Mouse (Mus musculus) midbrain, embryonic 16.5 days (tissue): ENCODE measurements at regions not wholly inside any gene's neighbourhood (a gene's known extent, or its start where the extent isn't known, plus 50 kb on each side); places are given as distances from the start of the nearest gene placed in this dataset.

Experiments
- ATAC-seq: fragments of 200-750 bp; cut with Nextera tagmentation; 2 replicates; pipeline ENCODE4 v1.8.0; 2017; ENCODE audit warnings: moderate TSS enrichment
- H3K27ac ChIP-seq: fragments of 300-500 bp; sonication (generic); 2 replicates; pipeline ENCODE4 v1.5.1; 2014; ENCODE audit warnings: mild to moderate bottlenecking, low read length, mixed read lengths
- H3K27me3 ChIP-seq: fragments of 300-500 bp; sonication (generic); 2 replicates; pipeline ENCODE4 v1.6.1; 2014; ENCODE audit warnings: low read depth, low read length, mixed read lengths; ENCODE audit not compliant: control insufficient read depth, insufficient read depth
- H3K36me3 ChIP-seq: fragments of 300-500 bp; sonication (generic); 2 replicates; pipeline ENCODE4 v1.6.1; 2014; ENCODE audit warnings: mild to moderate bottlenecking, low read length, moderate library complexity, mixed read lengths; ENCODE audit not compliant: control insufficient read depth, insufficient read depth
- H3K4me1 ChIP-seq: fragments of 300-500 bp; sonication (generic); 2 replicates; pipeline ENCODE4 v1.6.1; 2014; ENCODE audit warnings: mild to moderate bottlenecking, low read length, mixed read lengths; ENCODE audit not compliant: control insufficient read depth, insufficient read depth
- H3K4me2 ChIP-seq: fragments of 300-500 bp; sonication (generic); 2 replicates; pipeline ENCODE4 v1.6.1; 2014; ENCODE audit warnings: mild to moderate bottlenecking, low read length, mixed read lengths
- H3K4me3 ChIP-seq: fragments of 300-500 bp; sonication (generic); 2 replicates; pipeline ENCODE4 v1.5.1; 2014; ENCODE audit warnings: low read depth, mild to moderate bottlenecking, low read length, moderate library complexity, mixed read lengths
- H3K9ac ChIP-seq: fragments of 300-500 bp; sonication (generic); 2 replicates; pipeline ENCODE4 v1.6.1; 2014; ENCODE audit warnings: low read depth, low read length, mixed read lengths
- H3K9me3 ChIP-seq: fragments of 300-500 bp; sonication (generic); replicated peaks from 2 replicates; pipeline ENCODE4 v1.6.1; 2014; ENCODE audit warnings: mild to moderate bottlenecking, low read length, mixed read lengths; ENCODE audit not compliant: control insufficient read depth, poor library complexity, severe bottlenecking
- WGBS: fragments of 180-500 bp; shearing (Covaris S2); extraction: QIAGEN DNeasy Blood & Tissue Kit; methylation state at CpG from one replicate; pipeline ENCODE4 v1.1.7; 2014; 5-methylcytosine and 5-hydroxymethylcytosine counted together

DNA sequence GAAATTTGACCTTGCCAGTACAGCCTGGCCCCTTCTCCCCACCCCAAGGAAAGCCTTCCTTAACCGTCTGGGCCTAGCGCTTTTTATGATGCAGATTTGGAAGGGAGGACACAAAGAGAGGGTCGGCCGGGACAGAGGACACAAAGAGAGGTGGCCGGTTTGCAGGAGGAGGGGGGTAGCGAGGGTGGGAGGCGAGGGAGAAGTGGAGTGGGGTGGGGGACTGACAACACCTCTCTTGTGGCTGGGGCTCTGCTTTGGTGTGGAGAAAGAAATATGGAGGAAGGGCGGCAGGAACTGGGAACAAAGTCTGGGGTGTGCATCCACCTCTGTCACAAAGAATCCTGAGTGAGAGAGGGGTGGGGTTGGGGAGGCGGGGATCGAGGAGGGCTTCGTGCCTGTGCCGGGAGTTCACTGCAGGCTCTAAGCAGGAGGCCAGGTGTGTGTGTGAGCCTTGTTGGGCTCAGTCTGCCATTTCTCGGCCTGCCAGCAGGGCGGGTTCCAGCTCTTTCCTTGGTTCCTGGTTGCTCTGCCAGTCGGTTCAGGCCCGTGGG is 330.4 kb upstream of the Dio3 start:
- H3K4me1 ChIP-seq = peaks cover 5% of the 10 kb centered on the region; the same call in 1 of the 2 replicates
- no peak overlapping the region for H3K4me3 ChIP-seq
- no peaks in the 10 kb centered on the region for H3K9me3 ChIP-seq
- ATAC-seq = peak; percentile 83
- H3K27ac ChIP-seq = no peak overlapping the region
- H3K27me3 ChIP-seq = no peaks in the 10 kb centered on the region
- H3K9ac ChIP-seq = no peak overlapping the region
- H3K4me2 ChIP-seq = no peak overlapping the region
- 5% methylated on average over 15 of the region's 16 CpGs for WGBS
- no peaks in the 10 kb centered on the region for H3K36me3 ChIP-seq

DNA sequence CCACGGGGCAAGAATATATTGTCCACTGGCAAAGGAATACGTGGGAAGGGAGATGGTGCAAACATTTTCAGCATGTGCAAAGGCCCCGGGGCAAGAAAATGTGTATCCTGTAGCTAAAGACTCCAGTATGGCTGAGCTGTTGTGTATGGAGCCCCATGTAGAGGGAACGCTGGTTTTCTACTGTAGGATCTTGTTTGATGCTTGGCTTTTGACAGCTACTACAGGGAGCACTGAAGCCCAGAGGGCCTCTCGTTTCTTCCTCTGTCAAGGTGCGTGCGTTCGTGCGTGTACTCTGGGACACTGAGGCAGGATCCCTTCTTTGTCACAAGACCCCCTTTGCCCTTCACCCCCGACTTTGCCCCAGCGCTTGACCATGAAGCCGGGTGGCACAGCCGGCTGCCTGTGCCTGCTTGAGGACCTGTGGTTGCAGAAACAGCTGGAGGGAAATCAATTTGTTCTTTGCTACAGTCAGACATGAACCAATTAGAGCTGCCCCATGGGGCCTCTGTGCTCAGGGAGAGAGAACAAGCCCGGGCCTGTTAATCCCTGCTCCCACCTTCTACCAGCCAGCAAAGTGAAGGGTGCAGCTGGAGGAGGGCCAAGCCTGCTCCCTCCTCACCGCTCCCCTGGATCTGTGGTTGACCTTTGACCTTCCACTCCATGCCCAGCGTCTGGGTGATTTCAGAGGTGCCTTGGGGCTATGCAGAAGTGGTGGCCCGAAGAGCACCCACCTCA is 329.5 kb upstream of the Dio3 start:
- no peak overlapping the region for H3K27ac ChIP-seq
- WGBS = 42% methylated on average over 17 of the region's 17 CpGs
- H3K9ac ChIP-seq = no peak overlapping the region
- H3K9me3 ChIP-seq = no peaks in the 10 kb centered on the region
- ATAC-seq = no peak
- H3K27me3 ChIP-seq = no peaks in the 10 kb centered on the region
- peaks cover 5% of the 10 kb centered on the region; the same call in 1 of the 2 replicates for H3K4me1 ChIP-seq
- H3K36me3 ChIP-seq = no peaks in the 10 kb centered on the region
- H3K4me2 ChIP-seq = no peak overlapping the region
- H3K4me3 ChIP-seq = no peak overlapping the region

DNA sequence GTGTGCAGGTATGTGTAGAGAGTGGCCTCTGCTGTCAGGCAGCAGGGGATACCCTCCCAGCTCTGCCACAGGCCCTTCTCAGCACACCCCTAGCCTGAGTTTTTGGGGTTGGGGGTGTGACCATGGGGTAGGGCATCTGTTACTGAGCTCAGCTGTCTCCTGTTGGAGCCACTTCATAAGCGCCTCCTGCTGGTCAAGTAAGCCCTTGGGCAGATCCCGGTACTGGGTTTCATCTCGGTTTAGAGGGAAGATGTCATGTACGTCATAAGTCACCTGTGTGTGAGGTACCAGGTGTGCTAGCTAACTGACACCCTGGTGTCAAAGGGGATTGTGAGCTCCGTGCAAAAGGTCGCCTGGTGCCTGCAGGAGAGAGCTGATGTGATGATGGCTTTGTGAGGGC is 328.2 kb upstream of the Dio3 start:
- no peaks in the 10 kb centered on the region for H3K36me3 ChIP-seq
- H3K9ac ChIP-seq = no peak overlapping the region
- H3K4me1 ChIP-seq = peaks cover 5% of the 10 kb centered on the region; the same call in 1 of the 2 replicates
- no peak overlapping the region for H3K4me3 ChIP-seq
- no peaks in the 10 kb centered on the region for H3K27me3 ChIP-seq
- no peak overlapping the region for H3K4me2 ChIP-seq
- WGBS = 54% methylated on average over 6 of the region's 6 CpGs
- ATAC-seq = 0 out of 2 replicates have a peak, but pooled peaks have one; percentile 39
- no peak overlapping the region for H3K27ac ChIP-seq
- H3K9me3 ChIP-seq = no peaks in the 10 kb centered on the region

DNA sequence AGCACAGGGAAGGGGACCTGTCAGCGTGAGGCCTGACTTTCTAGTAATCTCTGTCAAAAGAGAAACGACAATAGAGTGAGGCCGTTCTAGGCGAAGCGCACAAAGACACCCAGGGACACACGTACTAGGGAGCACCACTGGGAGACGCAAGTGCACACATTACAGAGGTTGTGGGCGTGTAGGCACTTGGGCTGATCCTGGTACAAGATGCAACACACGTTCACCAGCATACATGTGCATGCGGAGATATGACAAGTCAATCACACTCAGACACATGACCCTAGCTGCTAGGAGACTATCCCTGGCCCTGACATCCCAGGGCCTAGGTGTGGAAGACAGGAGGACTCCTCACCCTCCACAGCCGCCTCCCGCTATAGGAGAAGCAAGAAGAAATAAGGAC is 327.4 kb upstream of the Dio3 start:
- Histone ChIP-seq H3K9ac (no peak overlapping the region), H3K9me3 (no peaks in the 10 kb centered on the region), H3K4me3 (no peak overlapping the region), H3K27me3 (no peaks in the 10 kb centered on the region), H3K4me1 (peaks cover 5% of the 10 kb centered on the region; the same call in 1 of the 2 replicates), H3K4me2 (no peak overlapping the region), H3K27ac (no peak overlapping the region), H3K36me3 (no peaks in the 10 kb centered on the region)
- WGBS = 72% methylated on average over 12 of the region's 12 CpGs
- ATAC-seq = no peak

DNA sequence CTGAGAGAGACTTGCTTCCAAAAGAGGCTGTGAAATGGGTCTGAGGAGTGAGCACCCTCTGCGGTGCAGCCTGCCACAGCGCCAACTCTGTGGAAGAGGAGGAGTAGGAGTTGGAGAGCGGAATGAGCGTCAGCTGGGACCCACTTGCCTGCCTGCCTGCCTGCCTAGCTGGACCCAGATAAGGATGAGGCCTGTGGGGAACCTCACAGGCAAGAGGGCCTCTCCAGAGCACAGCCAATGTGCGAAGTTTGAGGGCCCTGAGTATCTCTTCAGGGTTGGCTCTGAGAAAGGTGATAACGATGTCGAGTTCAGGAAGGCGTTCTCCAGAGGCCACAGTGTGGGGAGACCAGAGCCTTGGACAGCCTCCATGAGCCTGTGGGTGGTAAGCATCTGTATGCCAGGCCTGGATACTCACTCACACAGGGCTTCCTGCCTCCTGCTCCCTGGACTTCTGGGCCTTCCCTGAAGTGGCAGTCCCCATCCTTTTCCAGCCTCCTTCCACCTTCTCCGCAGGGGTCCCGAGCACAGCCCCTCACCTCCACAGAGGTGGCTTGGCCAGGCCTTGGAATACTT is 326.9 kb upstream of the Dio3 start:
- no peaks in the 10 kb centered on the region for H3K36me3 ChIP-seq
- H3K4me1 ChIP-seq = peaks cover 5% of the 10 kb centered on the region; the same call in 1 of the 2 replicates
- no peaks in the 10 kb centered on the region for H3K9me3 ChIP-seq
- no peak overlapping the region for H3K9ac ChIP-seq
- H3K4me2 ChIP-seq = no peak overlapping the region
- H3K27me3 ChIP-seq = no peaks in the 10 kb centered on the region
- no peak overlapping the region for H3K27ac ChIP-seq
- H3K4me3 ChIP-seq = no peak overlapping the region
- WGBS = 86% methylated on average over 10 of the region's 10 CpGs
- ATAC-seq = no peak

DNA sequence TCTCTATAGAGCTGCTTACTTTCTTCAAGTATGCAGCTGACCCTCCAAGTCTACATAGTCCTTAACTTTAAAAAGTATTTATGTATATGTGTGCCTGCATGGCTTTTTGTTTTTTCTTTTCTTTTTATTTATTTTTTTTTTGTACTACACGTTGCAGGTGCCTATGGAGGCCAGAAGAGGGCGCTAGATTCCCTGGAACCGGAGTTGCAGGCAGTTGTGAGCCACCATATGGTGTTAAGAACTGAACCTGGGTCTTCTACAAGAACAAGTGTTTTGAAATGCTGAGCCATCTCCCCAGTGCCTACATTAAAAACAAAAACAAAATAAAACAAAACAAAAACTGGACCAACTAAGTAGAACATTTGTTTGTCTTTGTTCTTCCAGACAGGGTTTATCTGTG is 325.9 kb upstream of the Dio3 start:
- 80% methylated on average over 3 of the region's 3 CpGs for WGBS

DNA sequence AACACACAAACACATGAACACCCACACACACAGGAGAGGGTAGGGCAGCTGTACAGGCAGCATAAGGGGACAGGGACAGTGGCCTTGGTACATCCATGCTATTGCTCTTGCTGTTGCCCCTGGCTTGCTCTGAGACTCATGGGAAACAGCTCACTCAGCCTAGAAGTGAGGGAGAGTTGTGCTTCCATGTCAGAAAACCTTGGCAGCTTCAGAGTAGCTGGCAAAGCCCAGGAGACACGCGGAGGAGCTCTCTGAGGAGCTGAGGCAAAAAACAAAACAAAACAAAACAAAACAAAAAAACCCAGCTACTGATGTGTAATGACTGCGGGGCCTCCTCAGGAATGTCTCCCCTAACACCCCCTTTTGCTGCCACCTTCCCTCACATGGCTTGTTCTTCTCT is 321.6 kb upstream of the Dio3 start:
- no peaks in the 10 kb centered on the region for H3K27me3 ChIP-seq
- H3K4me2 ChIP-seq = no peak overlapping the region
- H3K27ac ChIP-seq = no peak overlapping the region
- H3K9me3 ChIP-seq = no peaks in the 10 kb centered on the region
- H3K4me1 ChIP-seq = no peaks in the 10 kb centered on the region; the same call in 1 of the 2 replicates
- ATAC-seq = no peak
- H3K36me3 ChIP-seq = no peaks in the 10 kb centered on the region
- H3K9ac ChIP-seq = no peak overlapping the region
- WGBS = 70% methylated on average over 3 of the region's 3 CpGs
- H3K4me3 ChIP-seq = no peak overlapping the region

More for the DNA sequence above, 325.9 kb upstream of the Dio3 start:
- ATAC-seq = no peak
- H3K27me3 ChIP-seq = no peaks in the 10 kb centered on the region
- H3K4me3 ChIP-seq = no peak overlapping the region
- no peak overlapping the region for H3K9ac ChIP-seq
- no peak overlapping the region for H3K27ac ChIP-seq
- H3K4me2 ChIP-seq = no peak overlapping the region
- peaks cover 5% of the 10 kb centered on the region; the same call in 1 of the 2 replicates for H3K4me1 ChIP-seq
- H3K36me3 ChIP-seq = no peaks in the 10 kb centered on the region
- no peaks in the 10 kb centered on the region for H3K9me3 ChIP-seq

DNA sequence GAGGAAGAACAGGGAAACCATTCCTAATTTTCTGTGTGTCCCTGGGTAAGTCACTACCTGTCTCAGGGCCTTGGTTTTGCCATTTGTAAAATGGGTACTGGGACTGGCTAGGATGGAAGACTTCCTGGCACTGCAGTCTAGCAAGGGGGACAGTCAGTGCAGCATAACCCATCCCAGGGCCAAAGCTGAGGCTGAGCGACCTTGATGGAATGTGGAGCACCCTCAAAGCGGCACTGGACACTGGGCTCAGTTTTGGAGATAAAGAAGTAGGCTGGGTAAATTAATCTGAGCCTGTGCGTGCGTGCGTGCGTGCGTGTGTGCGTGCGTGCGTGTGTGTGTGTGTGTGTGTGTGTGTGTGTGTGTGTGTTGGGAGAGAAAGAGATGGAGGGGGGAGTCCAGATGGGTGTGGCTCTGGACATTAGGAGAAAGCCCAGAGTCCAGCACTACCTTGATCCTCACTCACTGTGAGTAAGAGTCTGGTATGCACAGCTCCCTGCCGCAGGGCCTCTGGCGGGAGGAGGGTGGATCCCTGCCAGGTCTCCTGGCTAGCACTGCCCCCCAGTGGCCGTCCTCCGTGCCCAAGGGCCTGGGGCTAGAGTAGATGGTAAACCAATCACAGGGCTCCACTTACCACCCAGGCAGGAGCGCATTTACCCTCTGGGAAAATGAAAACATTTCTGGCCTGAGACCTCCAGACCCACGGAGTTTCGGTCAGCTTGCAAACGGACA is 320.3 kb upstream of the Dio3 start:
- H3K9me3 ChIP-seq = no peaks in the 10 kb centered on the region
- H3K4me2 ChIP-seq = no peak overlapping the region
- no peak overlapping the region for H3K27ac ChIP-seq
- H3K4me1 ChIP-seq = no peaks in the 10 kb centered on the region; the same call in 1 of the 2 replicates
- H3K36me3 ChIP-seq = no peaks in the 10 kb centered on the region
- ATAC-seq = peak; percentile 56; the same call in 1 of the 2 replicates
- H3K9ac ChIP-seq = no peak overlapping the region
- no peaks in the 10 kb centered on the region for H3K27me3 ChIP-seq
- no peak overlapping the region for H3K4me3 ChIP-seq
- 47% methylated on average over 17 of the region's 18 CpGs for WGBS
